Mouse (Mus musculus): ENCODE data around the gene Ncbp3.

DNA sequence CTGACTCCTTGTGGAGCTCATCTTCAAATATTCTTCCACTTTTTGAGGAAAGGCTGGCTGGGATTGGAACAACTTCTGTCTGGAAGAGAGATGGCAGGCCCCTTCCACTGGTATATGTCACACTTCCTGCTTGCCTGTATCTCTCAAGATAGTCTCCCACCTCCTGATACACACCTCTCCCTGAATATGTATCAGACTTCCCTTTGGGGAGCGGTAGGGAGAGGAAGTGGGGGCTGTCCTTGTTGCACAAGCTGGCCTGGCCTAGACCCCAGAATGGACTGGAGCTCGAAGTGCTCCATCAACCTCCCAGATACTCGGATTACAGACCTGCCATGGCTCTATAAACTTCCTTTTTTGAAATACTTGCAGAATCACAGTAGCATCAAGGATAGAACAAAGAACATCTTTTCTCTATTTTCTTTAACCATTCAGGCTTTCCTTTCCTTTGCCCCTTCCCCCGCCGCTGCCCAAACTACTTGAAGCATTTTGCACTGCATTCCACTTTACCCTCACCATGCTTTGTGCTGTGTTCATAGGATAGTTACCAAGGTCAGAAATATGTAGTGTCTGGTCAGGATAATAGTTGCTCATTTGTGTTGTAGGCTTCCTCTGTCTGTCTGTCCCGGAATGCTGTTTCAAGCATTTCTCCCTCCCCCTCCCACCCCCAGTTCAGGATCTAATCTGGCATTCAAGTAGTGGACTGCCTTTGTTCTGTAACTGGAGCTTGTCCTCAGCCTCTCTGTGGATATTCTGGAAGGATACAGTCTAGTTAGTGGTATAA, 40.3 kb downstream of the Ncbp3 start:
- TF ChIP-seq CHD2 (IDR thresholded peaks at IDR 0.05; ENCODE audit: low read depth, low read length) = no peak
- no peak for TF ChIP-seq HCFC1 (IDR thresholded peaks at IDR 0.05; ENCODE audit: borderline replicate concordance, insufficient read depth, low read length)
- no peak for TF ChIP-seq ZC3H11A (IDR thresholded peaks at IDR 0.05; ENCODE audit: borderline replicate concordance, low read depth, low read length)
- TF ChIP-seq MAFK (IDR thresholded peaks at IDR 0.05; ENCODE audit: insufficient read depth, low read depth, low read length) = no peak
- no peak for TF ChIP-seq ZNF384 (IDR thresholded peaks at IDR 0.05; ENCODE audit: low read depth, low read length)

Measured in ES-E14 (cell line).